Mouse (Mus musculus) midbrain, embryonic 15.5 days (tissue): ENCODE data around the gene Slc16a10. TPM values are rescaled to one million over a fixed set of nuclear protein-coding genes. Genes with fewer than 3 reads are reported as not detected.
"Not testable (repeated sequence)": the region's sequence is repeated elsewhere in the genome, so short reads cannot be mapped to it uniquely, and the experiment has no call there.

ENCODE experiments used
- ATAC-seq: fragments of 200-750 bp; cut with Nextera tagmentation; replicated peaks from 2 replicates; pipeline ENCODE4 v1.8.0; 2017; ENCODE audit warnings: moderate TSS enrichment
- H3K27ac ChIP-seq: fragments of 300-500 bp; sonication (generic); 2 replicates; pipeline ENCODE4 v1.5.1; 2015; ENCODE audit warnings: mild to moderate bottlenecking, inconsistent platforms
- H3K27me3 ChIP-seq: fragments of 300-500 bp; sonication (generic); replicated peaks from 2 replicates; pipeline ENCODE4 v1.6.1; 2015; ENCODE audit warnings: inconsistent platforms
- H3K36me3 ChIP-seq: fragments of 300-500 bp; sonication (generic); replicated peaks from 2 replicates; pipeline ENCODE4 v1.6.1; 2015; ENCODE audit warnings: inconsistent platforms
- H3K4me1 ChIP-seq: fragments of 300-500 bp; sonication (generic); 2 replicates; pipeline ENCODE4 v1.6.1; 2015; ENCODE audit warnings: inconsistent platforms
- H3K4me2 ChIP-seq: fragments of 300-500 bp; sonication (generic); 2 replicates; pipeline ENCODE4 v1.6.1; 2015; ENCODE audit warnings: inconsistent platforms, mild to moderate bottlenecking, moderate library complexity
- H3K4me3 ChIP-seq: fragments of 300-500 bp; sonication (generic); 2 replicates; pipeline ENCODE4 v1.5.1; 2015; ENCODE audit warnings: mild to moderate bottlenecking, inconsistent platforms
- H3K9ac ChIP-seq: fragments of 300-500 bp; sonication (generic); 2 replicates; pipeline ENCODE4 v1.6.1; 2015; ENCODE audit warnings: mild to moderate bottlenecking, inconsistent platforms
- H3K9me3 ChIP-seq: fragments of 300-500 bp; sonication (generic); 2 replicates; pipeline ENCODE4 v1.6.1; 2016; ENCODE audit warnings: inconsistent platforms
- WGBS: fragments of 180-500 bp; shearing (Covaris S2); methylation state at CpG from one replicate; pipeline ENCODE4 v1.1.7; 2015; ENCODE audit warnings: mixed read lengths; 5-methylcytosine and 5-hydroxymethylcytosine counted together
- polyA plus RNA-seq: library from polyadenylated mRNA; unstranded; fragments of >200 nt; fragmentation: Nextera tagmentation; extraction: Ambion mirVana; gene quantifications from 2 replicates; pipeline ENCODE4 v1.2.1, GENCODE M21; 2015

The Slc16a10 gene
- polyA plus RNA-seq, 1 experiment from 2014 or later, result 3.6 TPM

- Histone ChIP-seq H3K9me3 (no peaks in the 10 kb centered on the region), H3K9ac (peak overlapping the region; percentile 57), H3K27me3 (no peaks in the 10 kb centered on the region), H3K36me3 (no peaks in the 10 kb centered on the region), H3K27ac (peak overlapping the region; percentile 93), H3K4me1 (peaks cover 14% of the 10 kb centered on the region), H3K4me2 (peak overlapping the region; percentile 84), H3K4me3 (peak overlapping the region; percentile 76)
- no peak for ATAC-seq
- WGBS, result 66% methylated on average over 8 of the region's 8 CpGs
Measured at GRCm38 (mm10) chr10:40025560-40025959, 116.5 kb downstream of the Slc16a10 start.

- peak; percentile 99 for ATAC-seq
- peak within 1 kb of the TSS; percentile 57 for H3K9ac ChIP-seq
- H3K4me3 ChIP-seq, result peak within 1 kb of the TSS; percentile 76
- H3K4me1 ChIP-seq, result peaks cover 14% of the 10 kb centered on the region
- no peaks in the 10 kb centered on the region for H3K9me3 ChIP-seq
- under 1% methylated on average over 46 of the region's 46 CpGs for WGBS
- no peaks in the 10 kb centered on the region for H3K27me3 ChIP-seq
- peak within 1 kb of the TSS; percentile 93 for H3K27ac ChIP-seq
- peak within 1 kb of the TSS; percentile 84 for H3K4me2 ChIP-seq
- H3K36me3 ChIP-seq, result no peaks in the 10 kb centered on the region
Measured at GRCm38 (mm10) chr10:40024554-40025428, 117.3 kb downstream of the Slc16a10 start, which contains the start of gene Mfsd4b1. TSS of gene Mfsd4b1 (minus strand) at chr10:40025268.

GRCm38 (mm10) chr10:40020401-40020800 lies 121.7 kb downstream of the Slc16a10 start:
- H3K36me3 ChIP-seq, result no peaks in the 10 kb centered on the region
- no peak overlapping the region for H3K4me2 ChIP-seq
- H3K27me3 ChIP-seq, result no peaks in the 10 kb centered on the region
- H3K9me3 ChIP-seq, result no peaks in the 10 kb centered on the region
- H3K9ac ChIP-seq, result no peak overlapping the region
- no peak for ATAC-seq
- 77% methylated on average over 2 of the region's 2 CpGs for WGBS
- H3K27ac ChIP-seq, result no peak overlapping the region
- no peak overlapping the region for H3K4me3 ChIP-seq
- H3K4me1 ChIP-seq, result peaks cover 10% of the 10 kb centered on the region

GRCm38 (mm10) chr10:40019492-40019891 lies 122.6 kb downstream of the Slc16a10 start:
- Histone ChIP-seq H3K4me2 (no peak overlapping the region), H3K4me1 (peaks cover 7% of the 10 kb centered on the region), H3K4me3 (no peak overlapping the region), H3K27me3 (no peaks in the 10 kb centered on the region), H3K27ac (no peak overlapping the region), H3K9ac (no peak overlapping the region), H3K36me3 (no peaks in the 10 kb centered on the region), H3K9me3 (no peaks in the 10 kb centered on the region)
- ATAC-seq, result no peak
- 71% methylated on average over 3 of the region's 3 CpGs for WGBS

GRCm38 (mm10) chr10:40018261-40018860 lies 123.7 kb downstream of the Slc16a10 start:
- WGBS, result 83% methylated on average over 5 of the region's 5 CpGs
- Histone ChIP-seq H3K9ac (no peak overlapping the region), H3K9me3 (no peaks in the 10 kb centered on the region), H3K4me3 (no peak overlapping the region), H3K27me3 (no peaks in the 10 kb centered on the region), H3K27ac (no peak overlapping the region), H3K4me2 (no peak overlapping the region), H3K36me3 (no peaks in the 10 kb centered on the region), H3K4me1 (no peaks in the 10 kb centered on the region)
- ATAC-seq, result no peak

GRCm38 (mm10) chr10:40009591-40009990 lies 132.5 kb downstream of the Slc16a10 start:
- no peaks in the 10 kb centered on the region for H3K27me3 ChIP-seq
- no peak overlapping the region for H3K9ac ChIP-seq
- H3K9me3 ChIP-seq, result no peaks in the 10 kb centered on the region
- ATAC-seq, result no peak
- H3K36me3 ChIP-seq, result no peaks in the 10 kb centered on the region
- 87% methylated on average over 11 of the region's 11 CpGs for whole genome bisulfite sequencing
- no peaks in the 10 kb centered on the region for H3K4me1 ChIP-seq
- no peak overlapping the region for H3K27ac ChIP-seq
- no peak overlapping the region for H3K4me2 ChIP-seq
- H3K4me3 ChIP-seq, result no peak overlapping the region

- H3K36me3 ChIP-seq, ATAC-seq, H3K9me3 ChIP-seq, H3K4me3 ChIP-seq, H3K9ac ChIP-seq, H3K4me1 ChIP-seq, H3K27me3 ChIP-seq, H3K27ac ChIP-seq, H3K4me2 ChIP-seq: not testable (repeated sequence)
- 83% methylated on average over 4 of the region's 4 CpGs for WGBS
Measured at GRCm38 (mm10) chr10:40008847-40009246, 133.2 kb downstream of the Slc16a10 start.

- Histone ChIP-seq H3K36me3 (no peaks in the 10 kb centered on the region), H3K27ac (no peak overlapping the region), H3K9me3 (no peaks in the 10 kb centered on the region), H3K4me1 (no peaks in the 10 kb centered on the region), H3K4me3 (no peak overlapping the region), H3K9ac (no peak overlapping the region), H3K4me2 (no peak overlapping the region), H3K27me3 (no peaks in the 10 kb centered on the region)
- 90% methylated on average over 4 of the region's 4 CpGs for WGBS
- no peak for ATAC-seq
Measured at GRCm38 (mm10) chr10:40007953-40008352, 134.1 kb downstream of the Slc16a10 start.

GRCm38 (mm10) chr10:40006963-40007362 lies 135.1 kb downstream of the Slc16a10 start:
- Histone ChIP-seq H3K4me3 (no peak overlapping the region), H3K36me3 (no peaks in the 10 kb centered on the region), H3K4me1 (no peaks in the 10 kb centered on the region), H3K9me3 (no peaks in the 10 kb centered on the region), H3K9ac (no peak overlapping the region), H3K4me2 (no peak overlapping the region), H3K27ac (no peak overlapping the region), H3K27me3 (no peaks in the 10 kb centered on the region)
- 48% methylated on average over 10 of the region's 10 CpGs for WGBS
- no peak for ATAC-seq

- no peak for ATAC-seq
- Histone ChIP-seq H3K9me3 (no peaks in the 10 kb centered on the region), H3K27ac (no peak overlapping the region), H3K4me3 (no peak overlapping the region), H3K4me2 (no peak overlapping the region), H3K9ac (no peak overlapping the region), H3K36me3 (no peaks in the 10 kb centered on the region), H3K27me3 (no peaks in the 10 kb centered on the region), H3K4me1 (no peaks in the 10 kb centered on the region)
- 90% methylated on average over 2 of the region's 2 CpGs for WGBS
Measured at GRCm38 (mm10) chr10:40000746-40001145, 141.3 kb downstream of the Slc16a10 start.

GRCm38 (mm10) chr10:39991155-39991554 lies 150.9 kb downstream of the Slc16a10 start:
- Histone ChIP-seq H3K4me3 (no peak overlapping the region), H3K9ac (no peak overlapping the region), H3K27ac (no peak overlapping the region), H3K4me1 (no peaks in the 10 kb centered on the region), H3K36me3 (no peaks in the 10 kb centered on the region), H3K9me3 (no peaks in the 10 kb centered on the region), H3K27me3 (no peaks in the 10 kb centered on the region), H3K4me2 (no peak overlapping the region)
- WGBS, result 74% methylated on average over 4 of the region's 4 CpGs
- no peak for ATAC-seq

- no peaks in the 10 kb centered on the region for H3K36me3 ChIP-seq
- no peak within 1 kb of the TSS for H3K27ac ChIP-seq
- 96% methylated on average over 12 of the region's 12 CpGs for WGBS
- no peaks in the 10 kb centered on the region for H3K9me3 ChIP-seq
- no peaks in the 10 kb centered on the region for H3K27me3 ChIP-seq
- H3K4me3 ChIP-seq, result no peak within 1 kb of the TSS
- H3K4me2 ChIP-seq, result no peak within 1 kb of the TSS
- no peak for ATAC-seq
- H3K9ac ChIP-seq, result no peak within 1 kb of the TSS
- H3K4me1 ChIP-seq, result no peaks in the 10 kb centered on the region
Measured at GRCm38 (mm10) chr10:39986466-39986865, 155.6 kb downstream of the Slc16a10 start, which contains the start of gene Mfsd4b5. TSS of gene Mfsd4b5 (minus strand) at chr10:39986646.
